Mouse (Mus musculus): ENCODE data around the gene Hnrnpl.

Hnrnpl gene

GRCm38 (mm10) chr7:28791706-28792105 is 16.6 kb upstream of the Hnrnpl start:
- no peak for DNase-seq

DNA sequence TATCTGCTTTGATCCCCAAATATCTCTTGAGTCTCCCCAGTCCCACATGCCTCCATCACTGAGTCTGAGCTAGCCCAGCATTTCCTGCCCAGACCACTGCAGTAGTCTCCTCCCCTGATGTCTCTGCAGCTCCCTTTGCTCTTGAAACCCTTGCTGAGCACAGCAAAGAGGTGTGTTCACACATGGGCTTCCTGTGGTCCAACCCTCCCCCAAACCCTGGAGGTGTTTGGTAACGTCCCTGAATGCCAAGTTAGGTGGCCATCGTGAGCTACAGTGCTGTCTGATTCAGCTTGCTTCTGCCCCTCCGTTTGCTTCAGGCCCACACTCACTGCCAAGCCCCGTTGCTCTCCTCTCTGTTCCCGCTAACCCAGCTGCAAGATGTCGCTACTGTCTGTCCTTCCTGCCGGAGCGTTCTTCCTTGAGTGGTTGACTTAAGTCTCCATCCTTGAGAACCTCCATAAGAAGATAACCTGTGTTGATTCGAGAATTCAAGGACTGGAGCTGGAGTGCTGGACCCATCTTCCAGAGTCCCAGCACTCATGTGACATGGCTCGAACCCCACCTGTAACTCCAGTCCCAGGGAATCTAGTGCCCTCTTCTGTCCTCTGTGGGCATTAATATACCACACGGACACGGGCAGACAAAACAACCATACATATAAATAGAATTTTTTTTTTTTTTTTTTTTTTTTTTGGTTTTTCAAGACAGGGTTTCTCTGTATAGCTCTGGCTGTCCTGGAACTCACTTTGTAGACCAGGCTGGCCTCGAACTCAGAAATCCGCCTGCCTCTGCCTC is 15.8 kb upstream of the Hnrnpl start:
- DNase-seq: no peak

- DNase-seq: no peak
Observed at GRCm38 (mm10) chr7:28793834-28794233, 14.5 kb upstream of the Hnrnpl start.

- no peak for DNase-seq
Observed at GRCm38 (mm10) chr7:28794496-28794895, 13.8 kb upstream of the Hnrnpl start.

DNA sequence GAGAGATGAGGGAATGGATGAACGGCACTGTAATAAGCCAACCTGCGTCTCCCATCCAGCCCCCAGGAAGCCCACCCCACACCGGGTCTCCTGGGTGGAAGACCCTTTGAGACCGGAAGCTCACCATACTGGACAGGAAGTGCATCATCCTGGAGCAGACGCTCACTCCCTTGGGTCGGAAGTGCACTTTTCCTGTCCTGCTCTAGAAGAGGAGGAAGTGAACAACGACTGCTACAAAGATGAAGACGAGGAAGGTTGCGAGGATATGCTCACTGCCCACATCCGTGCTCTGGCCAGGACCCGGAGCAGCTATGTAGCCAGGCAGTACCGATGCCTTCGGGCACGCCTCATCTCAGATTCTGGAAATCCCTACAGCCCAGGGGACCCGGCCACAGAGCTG is 12.5 kb upstream of the Hnrnpl start:
- DNase-seq: no peak

DNA sequence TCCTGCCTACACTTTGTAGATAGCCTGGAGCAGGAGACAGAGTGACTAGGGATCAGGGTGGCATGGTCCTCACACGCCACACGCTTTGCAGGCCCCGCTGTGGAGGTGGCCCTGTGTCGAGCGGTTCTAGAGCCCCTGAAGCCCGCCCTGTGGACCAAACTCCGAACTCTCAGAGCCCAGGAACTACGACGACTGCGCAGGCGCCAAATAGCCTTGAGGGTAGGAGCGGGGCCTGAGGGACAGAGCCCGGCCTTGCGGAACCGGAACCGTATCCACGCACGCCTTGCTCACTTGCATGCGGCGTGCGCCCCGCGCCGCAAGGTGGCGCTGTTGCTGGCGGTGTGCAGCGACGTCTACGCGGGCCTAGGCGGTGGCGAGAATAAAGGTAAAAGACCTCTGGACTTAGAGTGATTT is 11.8 kb upstream of the Hnrnpl start:
- DNase-seq: peak; percentile 74

- DNase-seq: no peak
Observed at GRCm38 (mm10) chr7:28799994-28800393, 8.3 kb upstream of the Hnrnpl start.

DNA sequence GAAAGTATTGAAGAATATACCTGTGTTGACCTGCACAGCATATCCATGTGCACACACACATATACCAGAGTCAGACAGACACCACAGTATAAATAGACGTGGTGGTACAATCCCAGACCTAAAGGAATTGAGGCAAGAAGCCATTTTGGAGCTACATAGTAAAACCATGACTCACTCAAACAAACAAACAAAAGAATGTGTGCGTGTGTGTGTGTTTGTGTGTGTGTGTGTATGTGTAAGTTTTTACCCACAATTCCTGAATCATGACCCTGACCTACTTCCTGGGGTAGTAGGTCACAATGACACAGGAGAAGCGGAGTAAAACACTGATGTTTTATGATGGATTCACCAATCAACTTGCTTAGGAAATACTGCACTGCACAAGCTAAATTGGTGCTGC is 6.9 kb upstream of the Hnrnpl start:
- no peak for DNase-seq

DNA sequence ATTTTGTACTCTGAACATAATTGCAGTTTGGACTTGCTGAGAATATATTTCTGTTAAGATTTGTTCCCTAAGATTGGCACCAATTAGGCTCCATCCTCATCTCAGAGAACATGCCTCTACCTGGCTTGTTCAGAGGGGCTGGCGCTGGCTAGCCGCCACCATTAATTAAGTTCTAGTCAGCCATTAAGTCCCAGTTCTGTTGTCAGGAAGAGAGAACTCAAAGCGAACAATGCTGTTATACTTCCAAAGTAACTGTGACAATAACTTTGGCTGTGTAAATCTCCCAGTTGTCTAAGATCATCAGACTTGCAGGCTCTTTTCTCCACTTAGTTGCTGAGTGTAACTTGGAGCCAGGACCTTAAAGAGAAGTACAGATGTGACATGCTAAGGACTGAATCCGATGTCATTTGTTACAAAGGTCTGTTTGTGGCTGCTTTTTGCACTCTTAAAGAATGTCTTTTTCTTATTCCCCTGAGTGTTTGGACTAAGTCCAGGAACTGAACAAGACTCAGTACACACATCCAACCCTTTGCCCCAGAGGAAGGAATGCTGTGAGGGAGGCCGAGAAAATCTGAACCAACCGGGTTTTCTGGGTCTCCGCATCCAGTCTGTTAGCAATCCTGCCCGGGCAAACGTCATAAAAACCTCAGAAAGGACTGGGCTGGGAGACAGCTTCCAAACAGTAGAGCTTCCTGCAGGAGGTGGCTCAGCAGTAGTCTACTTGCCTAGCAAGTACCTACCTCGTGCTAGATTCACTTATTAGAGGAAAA is 6.3 kb upstream of the Hnrnpl start:
- no peak for DNase-seq

- no peak for DNase-seq
Observed at GRCm38 (mm10) chr7:28802846-28803588, 5.3 kb upstream of the Hnrnpl start.

DNA sequence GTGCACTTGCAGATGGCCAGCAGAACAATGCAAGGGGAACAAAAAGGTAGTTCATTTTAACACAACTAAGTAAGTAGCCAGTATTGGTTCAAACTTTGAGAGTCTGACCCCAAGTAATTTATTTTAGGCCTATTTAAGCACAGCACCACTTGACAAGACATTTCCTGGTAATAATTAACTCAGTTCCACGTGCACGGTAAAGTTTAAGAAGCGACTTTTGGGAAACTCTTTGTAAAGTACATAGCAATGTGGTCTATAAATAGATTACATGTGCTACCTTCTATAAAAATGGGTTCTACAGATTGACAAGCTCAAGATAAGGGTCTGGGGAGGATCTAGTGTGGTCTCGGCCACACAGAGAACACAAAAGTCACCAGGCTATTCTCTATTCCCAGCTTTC is 4.6 kb upstream of the Hnrnpl start:
- DNase-seq: no peak

- DNase-seq: no peak
Observed at GRCm38 (mm10) chr7:28806869-28807268, 1.5 kb upstream of the Hnrnpl start.

DNA sequence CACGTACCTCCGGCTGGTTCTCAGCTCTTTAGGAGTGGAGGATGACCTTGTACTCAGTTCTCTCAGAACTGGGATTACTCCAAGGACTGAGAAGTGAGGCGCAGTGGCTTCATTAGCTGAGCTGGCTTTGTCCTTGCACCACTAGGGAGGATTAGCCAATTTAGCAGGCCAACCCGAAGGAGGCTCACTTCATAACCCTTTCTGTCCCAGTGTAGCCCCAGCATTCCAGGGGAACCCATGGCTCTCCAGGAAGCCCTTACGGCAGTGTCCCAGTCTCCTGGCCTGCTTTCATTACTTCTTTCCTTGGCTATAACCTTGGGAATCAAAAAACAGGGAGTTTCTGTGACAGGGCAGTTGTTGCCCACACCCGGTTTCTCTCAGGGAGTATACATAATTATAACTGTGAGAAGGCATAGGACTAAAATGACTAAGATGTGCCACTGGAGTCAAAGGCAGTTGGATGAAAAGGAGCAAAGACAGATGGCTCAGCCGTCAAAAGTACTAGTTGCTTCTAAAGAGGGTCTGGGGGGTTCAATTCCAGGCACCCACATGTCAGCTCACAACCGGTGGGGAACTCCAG is 610 bp upstream of the Hnrnpl start:
- no peak for DNase-seq

DNA sequence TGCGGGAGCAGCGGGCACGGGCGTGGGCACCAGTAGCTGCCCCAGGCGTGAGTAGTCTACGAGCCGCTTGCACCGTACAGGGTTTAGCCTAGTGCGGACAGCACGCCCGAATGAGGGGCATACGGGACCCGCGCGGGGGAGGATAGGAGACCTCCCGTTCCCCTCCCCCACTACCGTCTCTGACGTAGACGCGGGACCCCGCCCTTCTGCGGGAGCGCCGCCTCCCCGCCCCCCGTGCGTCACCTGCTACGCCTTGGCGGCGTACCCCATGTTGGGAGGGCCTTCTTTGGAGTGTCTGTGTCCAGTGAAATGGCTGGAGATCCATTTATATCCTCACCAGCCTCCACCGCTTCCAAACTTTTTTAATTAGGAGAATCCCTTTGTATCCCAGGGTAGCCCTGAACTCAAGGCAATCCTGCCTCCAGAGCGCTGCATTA is 634 bp downstream of the Hnrnpl start:
- peak; percentile 95 for DNase-seq

DNA sequence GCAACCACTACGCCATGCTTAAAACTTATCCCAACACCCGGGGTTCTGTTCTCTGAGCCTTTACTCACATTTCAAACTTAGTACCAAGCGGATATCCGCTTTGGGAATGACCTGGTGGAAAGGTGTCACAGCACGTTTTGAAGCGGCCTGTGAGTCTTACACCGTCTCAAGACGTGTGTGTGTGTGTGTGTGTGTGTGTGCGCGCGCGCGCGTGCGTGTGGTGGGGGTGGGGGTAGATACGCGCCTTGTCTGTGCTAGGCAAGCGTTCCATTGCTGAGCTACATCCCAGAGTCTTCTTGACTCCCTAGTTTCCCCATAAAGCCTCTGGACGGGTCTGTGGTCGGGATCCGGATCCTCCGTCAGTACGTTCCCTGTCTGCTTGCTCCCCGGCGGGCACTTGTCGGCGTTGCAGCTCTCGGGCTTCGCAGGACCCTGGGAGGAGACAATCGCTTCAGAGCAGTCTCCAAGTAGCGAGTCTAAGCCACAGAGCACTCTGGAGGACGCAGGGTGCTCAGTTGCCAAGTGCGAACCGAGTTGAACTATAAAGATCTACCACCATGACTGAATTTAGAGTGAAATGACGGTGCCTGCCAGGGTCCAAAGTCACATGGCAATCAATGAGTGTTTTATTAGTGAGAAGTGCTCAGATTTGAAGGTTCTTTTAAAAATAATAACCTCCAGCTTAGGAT is 1.2 kb downstream of the Hnrnpl start:
- peak; percentile 59 for DNase-seq

DNA sequence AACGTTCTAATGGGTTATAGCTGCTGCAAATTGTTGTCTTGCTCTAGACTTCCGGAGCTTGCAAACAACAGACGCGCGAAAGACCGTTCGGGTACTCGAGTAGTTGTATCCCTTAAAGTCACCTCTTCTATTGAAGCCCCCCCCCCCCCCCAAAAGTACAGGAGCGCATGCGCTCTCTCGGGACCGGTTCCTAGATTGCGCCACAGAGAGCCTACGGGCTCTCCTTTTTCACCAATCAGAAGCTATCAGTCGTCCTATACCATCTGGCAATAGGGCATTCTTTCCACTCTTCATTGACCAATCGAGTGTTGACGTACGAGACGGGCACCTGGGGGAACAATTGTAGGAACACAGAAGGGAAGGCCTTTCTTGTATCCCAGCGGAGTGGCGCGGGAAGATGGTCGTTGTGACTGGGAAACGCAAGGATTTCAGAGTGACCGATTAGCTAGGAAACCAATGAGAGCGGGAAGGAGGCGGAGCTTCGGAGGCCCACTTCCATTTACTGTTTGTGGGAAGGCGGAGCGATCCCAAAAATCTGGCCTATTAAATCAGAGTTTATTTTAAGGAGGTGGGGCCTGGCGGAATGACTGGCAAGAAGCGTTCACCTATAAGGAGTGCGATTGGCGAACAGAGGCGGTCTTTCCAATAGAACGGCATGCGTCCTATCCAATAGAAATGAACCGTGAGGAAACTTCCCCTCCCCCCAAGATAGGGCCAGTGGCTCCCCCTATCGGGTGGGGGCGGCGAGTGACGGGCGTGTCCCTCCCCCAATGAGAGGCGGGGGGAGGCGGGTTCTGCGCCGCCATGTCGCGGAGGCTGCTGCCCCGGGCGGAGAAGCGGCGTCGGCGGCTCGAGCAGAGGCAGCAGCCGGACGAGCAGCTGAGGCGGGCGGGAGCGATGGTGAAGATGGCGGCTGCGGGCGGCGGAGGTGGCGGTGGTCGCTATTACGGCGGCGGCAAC is 2.0 kb downstream of the Hnrnpl start:
- DNase-seq: peak; percentile 98

DNA sequence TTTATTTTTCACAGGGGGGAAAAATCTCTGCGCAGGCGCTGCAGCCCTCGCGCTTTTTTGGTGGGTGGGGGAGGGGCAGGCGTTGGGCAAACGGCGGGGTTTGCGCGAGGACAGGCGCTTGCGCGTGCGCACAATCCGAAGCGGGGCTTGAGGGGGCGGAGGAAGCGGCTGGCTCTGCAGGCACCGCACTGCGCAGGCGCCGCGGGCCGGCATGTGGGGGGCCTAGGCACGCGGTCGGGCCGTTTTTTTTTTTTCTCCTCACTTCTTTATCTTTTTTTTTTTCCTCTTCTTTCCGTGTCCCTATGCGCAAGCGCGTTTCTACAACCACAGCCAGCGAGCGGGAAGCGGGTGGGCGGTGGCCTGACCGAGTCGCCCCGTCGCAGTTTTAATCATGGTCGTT is 2.9 kb downstream of the Hnrnpl start:
- DNase-seq: peak; percentile 93

- DNase-seq: no peak
Observed at GRCm38 (mm10) chr7:28811640-28812275, 3.4 kb downstream of the Hnrnpl start.

DNA sequence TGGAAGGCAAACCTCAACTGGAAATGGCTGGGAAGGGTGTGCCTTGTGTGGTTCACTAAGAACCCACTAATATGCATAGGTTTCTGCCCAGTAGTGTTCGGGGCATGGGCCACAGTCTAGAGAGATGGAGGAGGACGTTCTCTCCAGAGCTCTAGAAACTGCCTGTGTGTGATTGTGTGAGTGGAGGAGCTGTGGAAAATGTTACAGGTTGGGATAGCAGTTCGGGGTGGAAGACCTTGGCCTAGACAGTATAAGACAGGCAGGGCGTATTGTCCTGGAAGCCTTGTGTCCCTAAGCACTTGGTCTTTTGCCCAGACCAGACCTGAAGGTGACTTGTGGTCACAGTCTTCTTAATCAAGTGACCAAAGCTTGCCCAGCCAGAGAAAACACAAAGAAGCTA is 4.1 kb downstream of the Hnrnpl start:
- DNase-seq: no peak

- no peak for DNase-seq
Observed at GRCm38 (mm10) chr7:28812949-28813348, 4.6 kb downstream of the Hnrnpl start.

All from right cerebral cortex, postnatal 25 days (tissue).